Mouse (Mus musculus) hindbrain, embryonic 11.5 days (tissue): Measurements from ENCODE around the gene Ndufa4. TPM values are rescaled to one million over a fixed set of nuclear protein-coding genes. Genes with fewer than 3 reads are reported as not detected.
"Not testable (repeated sequence)": the region's sequence is repeated elsewhere in the genome, so short reads cannot be mapped to it uniquely, and the experiment has no call there.

Experiments used
- ATAC-seq: fragments of 200-750 bp; cut with Nextera tagmentation; 2 replicates; pipeline ENCODE4 v1.8.0; 2017; ENCODE audit warnings: mild to moderate bottlenecking, moderate TSS enrichment, moderate library complexity; ENCODE audit not compliant: low FRiP score
- DNase-seq: peaks from one replicate; pipeline ENCODE4 v3.0.0-alpha.2; 2015; ENCODE audit warnings: low spot score
- H3K27ac ChIP-seq: fragments of 300-500 bp; sonication (generic); 2 replicates; pipeline ENCODE4 v1.5.1; 2014; ENCODE audit warnings: mild to moderate bottlenecking, low read depth, low read length
- H3K27me3 ChIP-seq: fragments of 300-500 bp; sonication (generic); 2 replicates; pipeline ENCODE4 v1.6.1; 2014; ENCODE audit warnings: mild to moderate bottlenecking, low read length, moderate library complexity, mixed read lengths; ENCODE audit not compliant: control insufficient read depth, insufficient read depth
- H3K36me3 ChIP-seq: fragments of 300-500 bp; sonication (generic); 2 replicates; pipeline ENCODE4 v1.6.1; 2014; ENCODE audit warnings: mild to moderate bottlenecking, low read length, moderate library complexity, mixed read lengths; ENCODE audit not compliant: control insufficient read depth, insufficient read depth
- H3K4me1 ChIP-seq: fragments of 300-500 bp; sonication (generic); replicated peaks from 2 replicates; pipeline ENCODE4 v1.6.1; 2014; ENCODE audit warnings: low read length, mixed read lengths; ENCODE audit not compliant: control insufficient read depth, insufficient read depth
- H3K4me2 ChIP-seq: fragments of 300-500 bp; sonication (generic); replicated peaks from 2 replicates; pipeline ENCODE4 v1.6.1; 2014; ENCODE audit warnings: mild to moderate bottlenecking, low read depth, low read length
- H3K4me3 ChIP-seq: fragments of 300-500 bp; sonication (generic); 2 replicates; pipeline ENCODE4 v1.5.1; 2014; ENCODE audit warnings: low read depth, low read length
- H3K9ac ChIP-seq: fragments of 300-500 bp; sonication (generic); 2 replicates; pipeline ENCODE4 v1.6.1; 2014; ENCODE audit warnings: low read depth, low read length
- H3K9me3 ChIP-seq: fragments of 300-500 bp; sonication (generic); 2 replicates; pipeline ENCODE4 v1.6.1; 2016; ENCODE audit warnings: low read length; ENCODE audit not compliant: control insufficient read depth
- WGBS: fragments of 180-500 bp; shearing (Covaris S2); extraction: QIAGEN DNeasy Blood & Tissue Kit; methylation state at CpG from one replicate; pipeline ENCODE4 v1.1.7; 2014; 5-methylcytosine and 5-hydroxymethylcytosine counted together
- polyA plus RNA-seq: library from polyadenylated mRNA; unstranded; fragments of >200 nt; fragmentation: Nextera tagmentation; extraction: Ambion mirVana; gene quantifications from 2 replicates; pipeline ENCODE4 v1.2.1, GENCODE M21; 2014

Gene Ndufa4
- polyA plus RNA-seq, 1 experiment from 2014 or later: 791 TPM

- H3K4me2 ChIP-seq: peak overlapping the region; percentile 55
- H3K9me3 ChIP-seq: no peaks in the 10 kb centered on the region
- WGBS: 30% methylated on average over 7 of the region's 7 CpGs
- no peak for ATAC-seq
- no peaks in the 10 kb centered on the region for H3K36me3 ChIP-seq
- no peak for DNase-seq
- no peak overlapping the region for H3K27ac ChIP-seq
- peak overlapping the region; percentile 90 for H3K4me3 ChIP-seq
- peak overlapping the region; percentile 83 for H3K9ac ChIP-seq
- H3K27me3 ChIP-seq: no peaks in the 10 kb centered on the region
- no peaks in the 10 kb centered on the region for H3K4me1 ChIP-seq
Observed at GRCm38 (mm10) chr6:11908170-11908569, 873 bp upstream of the Ndufa4 start.

- no peak overlapping the region for H3K27ac ChIP-seq
- peak overlapping the region; percentile 83 for H3K9ac ChIP-seq
- no peaks in the 10 kb centered on the region for H3K36me3 ChIP-seq
- no peaks in the 10 kb centered on the region for H3K4me1 ChIP-seq
- no peaks in the 10 kb centered on the region for H3K9me3 ChIP-seq
- no peak; the same call in none of the 2 replicates for ATAC-seq
- WGBS: under 1% methylated on average over 5 of the region's 5 CpGs
- peak overlapping the region; percentile 90 for H3K4me3 ChIP-seq
- no peaks in the 10 kb centered on the region for H3K27me3 ChIP-seq
- peak overlapping the region; percentile 55 for H3K4me2 ChIP-seq
- DNase-seq: no peak
Observed at GRCm38 (mm10) chr6:11906890-11907268, 418 bp downstream of the Ndufa4 start.

GRCm38 (mm10) chr6:11900809-11901310, 6.4 kb downstream of the Ndufa4 start:
- ATAC-seq (no peak), DNase-seq (no peak)
- Histone ChIP-seq H3K27ac (no peak overlapping the region), H3K4me2 (no peak overlapping the region), H3K4me3 (no peak overlapping the region), H3K36me3 (no peaks in the 10 kb centered on the region), H3K27me3 (no peaks in the 10 kb centered on the region), H3K9ac (no peak overlapping the region), H3K9me3 (no peaks in the 10 kb centered on the region), H3K4me1 (no peaks in the 10 kb centered on the region)
- WGBS: 94% methylated on average over 4 of the region's 4 CpGs

- H3K4me3 ChIP-seq, H3K27ac ChIP-seq, DNase-seq, H3K4me1 ChIP-seq, H3K9ac ChIP-seq, H3K9me3 ChIP-seq, H3K4me2 ChIP-seq, H3K27me3 ChIP-seq, H3K36me3 ChIP-seq, ATAC-seq: not testable (repeated sequence)
- no CpG with 5 or more reads among the region's 2 CpGs for WGBS
Observed at GRCm38 (mm10) chr6:11875364-11875763, 31.9 kb downstream of the Ndufa4 start.

Other genes with a start within 250 kb of the Ndufa4 start
- 101 and 121 TPM in 2 replicates for gene Phf14, start 312 bp upstream of the Ndufa4 start, polyA plus RNA-seq